Mouse (Mus musculus) forebrain, embryonic 11.5 days (tissue): Measurements from ENCODE around the gene Gm2042. TPM values are rescaled to one million over a fixed set of nuclear protein-coding genes. Genes with fewer than 3 reads are reported as not detected.
"Not testable (repeated sequence)": the region's sequence is repeated elsewhere in the genome, so short reads cannot be mapped to it uniquely, and the experiment has no call there.

Experiments used
- ATAC-seq: fragments of 200-750 bp; cut with Nextera tagmentation; replicated peaks from 2 replicates; pipeline ENCODE4 v1.8.0; 2017; ENCODE audit warnings: moderate TSS enrichment; ENCODE audit not compliant: low FRiP score
- DNase-seq: peaks from one replicate; pipeline ENCODE4 v3.0.0-alpha.2; 2017; ENCODE audit warnings: low spot score
- H3K27ac ChIP-seq: fragments of 300-500 bp; sonication (generic); 2 replicates; pipeline ENCODE4 v1.5.1; 2014; ENCODE audit warnings: low read depth, low read length
- H3K27me3 ChIP-seq: fragments of 300-500 bp; sonication (generic); 2 replicates; pipeline ENCODE4 v1.6.1; 2014; ENCODE audit warnings: mild to moderate bottlenecking, low read length, mixed read lengths; ENCODE audit not compliant: control insufficient read depth, insufficient read depth
- H3K36me3 ChIP-seq: fragments of 300-500 bp; sonication (generic); 2 replicates; pipeline ENCODE4 v1.6.1; 2014; ENCODE audit warnings: mild to moderate bottlenecking, low read length, moderate library complexity, mixed read lengths; ENCODE audit not compliant: control insufficient read depth, insufficient read depth
- H3K4me1 ChIP-seq: fragments of 300-500 bp; sonication (generic); replicated peaks from 2 replicates; pipeline ENCODE4 v1.6.1; 2014; ENCODE audit warnings: low read length, mixed read lengths; ENCODE audit not compliant: control insufficient read depth, insufficient read depth
- H3K4me2 ChIP-seq: fragments of 300-500 bp; sonication (generic); 2 replicates; pipeline ENCODE4 v1.6.1; 2014; ENCODE audit warnings: low read depth, mild to moderate bottlenecking, low read length, moderate library complexity, mixed read lengths; ENCODE audit not compliant: severe bottlenecking
- H3K4me3 ChIP-seq: fragments of 300-500 bp; sonication (generic); 2 replicates; pipeline ENCODE4 v1.5.1; 2014; ENCODE audit warnings: low read depth, low read length
- H3K9ac ChIP-seq: fragments of 300-500 bp; sonication (generic); 2 replicates; pipeline ENCODE4 v1.6.1; 2014; ENCODE audit warnings: low read length
- H3K9me3 ChIP-seq: fragments of 300-500 bp; sonication (generic); 2 replicates; pipeline ENCODE4 v1.6.1; 2016; ENCODE audit warnings: low read length, mixed read lengths; ENCODE audit not compliant: control insufficient read depth
- WGBS: fragments of 180-500 bp; shearing (Covaris S2); extraction: QIAGEN DNeasy Blood & Tissue Kit; methylation state at CpG from one replicate; pipeline ENCODE4 v1.1.7; 2014; 5-methylcytosine and 5-hydroxymethylcytosine counted together
- polyA plus RNA-seq: library from polyadenylated mRNA; unstranded; fragments of >200 nt; fragmentation: Nextera tagmentation; extraction: Ambion mirVana; gene quantifications from 2 replicates; pipeline ENCODE4 v1.2.1, GENCODE M21; 2014

Gene Gm2042
- polyA plus RNA-seq, result not detected in 2 replicates

DNA sequence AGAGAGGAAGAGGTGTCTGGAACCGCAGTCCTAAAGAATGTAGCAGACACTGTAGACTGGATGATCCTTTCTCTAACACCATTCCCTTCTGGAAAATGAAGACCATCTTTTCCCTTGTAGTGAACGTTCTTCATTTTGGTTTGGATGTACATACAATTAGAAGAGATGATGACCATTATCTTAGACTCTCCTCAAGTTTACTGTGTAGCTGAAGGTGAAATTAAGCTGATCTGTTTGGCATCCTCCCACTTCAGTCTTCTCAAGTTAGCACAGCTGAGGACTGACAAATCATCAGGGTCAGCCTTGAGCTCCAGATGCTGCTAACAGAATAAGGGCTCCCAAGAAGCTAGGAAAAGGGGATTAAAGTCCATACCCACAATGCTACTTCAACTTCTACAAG, at the start of gene Gm2042:
Gene Gm2042 (plus strand): TSS at position 301 of the 400 bp plus-strand sequence.
- WGBS, result 86% methylated on average over 2 of the region's 2 CpGs
- not testable (repeated sequence) for H3K27ac ChIP-seq, H3K4me1 ChIP-seq, H3K9ac ChIP-seq, H3K9me3 ChIP-seq, H3K36me3 ChIP-seq, H3K4me2 ChIP-seq, H3K27me3 ChIP-seq, ATAC-seq, H3K4me3 ChIP-seq, DNase-seq

- not testable (repeated sequence) for H3K27me3 ChIP-seq, H3K36me3 ChIP-seq, H3K9me3 ChIP-seq, H3K4me2 ChIP-seq, H3K4me3 ChIP-seq, H3K4me1 ChIP-seq, ATAC-seq, H3K9ac ChIP-seq, H3K27ac ChIP-seq, DNase-seq
- WGBS, result 85% methylated on average over 2 of the region's 2 CpGs
Measured at GRCm38 (mm10) chr12:87919721-87920120, 34.2 kb upstream of the Gm2042 start, which contains the start of gene Gm2035. Gene Gm2035 (minus strand): TSS chr12:87919857.

- H3K27me3 ChIP-seq, ATAC-seq, H3K27ac ChIP-seq, H3K9me3 ChIP-seq, H3K4me2 ChIP-seq, H3K4me3 ChIP-seq, DNase-seq, H3K9ac ChIP-seq, H3K4me1 ChIP-seq, H3K36me3 ChIP-seq: not testable (repeated sequence)
Measured at GRCm38 (mm10) chr12:87984000-87984399, 30.1 kb downstream of the Gm2042 start.

GRCm38 (mm10) chr12:88004118-88004517, 50.2 kb downstream of the Gm2042 start:
- not testable (repeated sequence) for ATAC-seq
- WGBS, result 81% methylated on average over 3 of the region's 3 CpGs

More at GRCm38 (mm10) chr12:88004118-88004517, 50.2 kb downstream of the Gm2042 start:
- H3K9me3 ChIP-seq, H3K4me1 ChIP-seq, H3K27ac ChIP-seq, H3K4me3 ChIP-seq, DNase-seq, H3K36me3 ChIP-seq, H3K9ac ChIP-seq, H3K27me3 ChIP-seq, H3K4me2 ChIP-seq: not testable (repeated sequence)

Other genes with a start within 250 kb of the Gm2042 start
- gene Gm21319, start 178.3 kb upstream of the Gm2042 start, polyA plus RNA-seq, result not detected in 2 replicates
- not detected in 2 replicates for gene Gm21936, start 158.6 kb upstream of the Gm2042 start, polyA plus RNA-seq
- not detected in 2 replicates for gene BB287469, start 137.5 kb upstream of the Gm2042 start, polyA plus RNA-seq
- gene Gm2001, start 111.7 kb upstream of the Gm2042 start, polyA plus RNA-seq, result not detected in 2 replicates
- gene Gm2016, start 80.0 kb upstream of the Gm2042 start, polyA plus RNA-seq, result not detected in 2 replicates
- gene Gm2022, start 58.7 kb upstream of the Gm2042 start, polyA plus RNA-seq, result not detected in 2 replicates
- gene Gm2035, start 34.2 kb upstream of the Gm2042 start, polyA plus RNA-seq, result not detected in 2 replicates
- gene Gm2075, start 57.8 kb downstream of the Gm2042 start, polyA plus RNA-seq, result not detected in 2 replicates
- gene Gm6803, start 64.7 kb downstream of the Gm2042 start, polyA plus RNA-seq, result not detected in 2 replicates
- not detected in 2 replicates for gene Gm2056, start 72.9 kb downstream of the Gm2042 start, polyA plus RNA-seq
- gene Gm16368, start 129.6 kb downstream of the Gm2042 start, polyA plus RNA-seq, result not detected in 2 replicates
- not detected in 2 replicates for gene Gm10436, start 228.0 kb downstream of the Gm2042 start, polyA plus RNA-seq